Comparison of ENCODE assay signal across 21 mouse cellular contexts in genomic region chr2:32211689-32212088, GRCm38 (mm10). TPM values are rescaled to one million over a fixed set of nuclear protein-coding genes. Genes with fewer than 3 reads are reported as not detected.
A peak's percentile ranks its signal among the peaks of the same experiment; 100 is the strongest.
DNase-seq lines count a peak whose midpoint lies in the region; ATAC-seq lines count a peak whose summit lies in the region.
"Had no signal": no experiment of that assay in that cellular context is flagged by ENCODE, and none has a peak within 500 bp of the region (broad histone marks: within the 10 kb centered on the region; RNA-seq: fewer than 3 reads in every experiment).

No protein-coding gene starts in this region.

- no peak for ATAC-seq in embryonic facial prominence, embryonic 13.5 days (ENCODE audit: insufficient number of reproducible peaks, insufficient read depth, low FRiP score, low TSS enrichment, low read depth)
- ATAC-seq: activated CD4-positive, CD25-positive, alpha-beta regulatory T cell, adult 4 months; forebrain, embryonic 16.5 days; intestine, embryonic 15.5 days; Patski had no signal

- H3K4me3 ChIP-seq in embryonic facial prominence, embryonic 13.5 days: no peak overlapping the region
- H3K4me3 ChIP-seq in embryonic facial prominence, embryonic 10.5 days: no peak overlapping the region
- H3K4me3 ChIP-seq: embryonic facial prominence, embryonic 12.5 days; forebrain, embryonic 12.5 days; heart, adult 2 months; heart, embryonic 12.5 days; hindbrain, embryonic 10.5 days; intestine, embryonic 15.5 days had no signal

- WGBS in embryonic facial prominence, embryonic 13.5 days: 94% methylated on average over 8 of the region's 8 CpGs
- 94% methylated on average over 8 of the region's 8 CpGs for WGBS in embryonic facial prominence, embryonic 10.5 days

- peak overlapping the region; percentile 11; the same call in 1 of the 2 replicates for H3K9ac ChIP-seq in embryonic facial prominence, embryonic 13.5 days
- H3K9ac ChIP-seq: embryonic facial prominence, embryonic 12.5 days; forebrain, embryonic 12.5 days; heart, embryonic 12.5 days; hindbrain, embryonic 14.5 days; intestine, embryonic 15.5 days had no signal

- H3K4me1 ChIP-seq in embryonic facial prominence, embryonic 13.5 days: no peaks in the 10 kb centered on the region
- no peaks in the 10 kb centered on the region for H3K4me1 ChIP-seq in embryonic facial prominence, embryonic 10.5 days
- H3K4me1 ChIP-seq: embryonic facial prominence, embryonic 12.5 days; forebrain, embryonic 12.5 days; heart, embryonic 12.5 days; hindbrain, embryonic 10.5 days had no signal

- no peaks in the 10 kb centered on the region for H3K9me3 ChIP-seq in embryonic facial prominence, embryonic 13.5 days
- H3K9me3 ChIP-seq in embryonic facial prominence, embryonic 10.5 days: no peaks in the 10 kb centered on the region
- H3K9me3 ChIP-seq: embryonic facial prominence, embryonic 12.5 days; forebrain, embryonic 12.5 days; heart, embryonic 12.5 days; hindbrain, embryonic 10.5 days; intestine, embryonic 15.5 days had no signal

- H3K36me3 ChIP-seq in embryonic facial prominence, embryonic 13.5 days: peaks cover 99% of the 10 kb centered on the region
- peaks cover 100% of the 10 kb centered on the region for H3K36me3 ChIP-seq in embryonic facial prominence, embryonic 10.5 days (replicated peaks)

- H3K4me2 ChIP-seq in embryonic facial prominence, embryonic 13.5 days: no peak overlapping the region
- H3K4me2 ChIP-seq: embryonic facial prominence, embryonic 12.5 days; forebrain, embryonic 12.5 days; heart, embryonic 12.5 days; hindbrain, embryonic 14.5 days; intestine, embryonic 15.5 days had no signal

- DNase-seq in embryonic facial prominence, embryonic 10.5 days (ENCODE audit: low spot score): no peak
- DNase-seq in cerebellum, adult 18-20 months: peak; percentile 63 to 69
- peak; percentile 78 for DNase-seq in cerebellum, adult 9-11 months
- DNase-seq in thymus, postnatal 4 days: no peak
- no peak for DNase-seq in heart, adult 8-10 months (ENCODE audit: low spot score)
- DNase-seq: adrenal gland, postnatal 36 days; embryo, embryonic 11 days; gastrocnemius, postnatal 10 days; heart, adult 2 months; kidney, adult 18-20 months had no signal

- H3K27ac ChIP-seq in embryonic facial prominence, embryonic 13.5 days: no peak overlapping the region
- H3K27ac ChIP-seq in embryonic facial prominence, embryonic 10.5 days (replicated peaks): no peak overlapping the region
- H3K27ac ChIP-seq: embryonic facial prominence, embryonic 12.5 days; forebrain, embryonic 12.5 days; heart, adult 2 months; hindbrain, embryonic 10.5 days; hindbrain, embryonic 14.5 days; intestine, embryonic 15.5 days had no signal

- no peaks in the 10 kb centered on the region for H3K27me3 ChIP-seq in embryonic facial prominence, embryonic 13.5 days
- H3K27me3 ChIP-seq in embryonic facial prominence, embryonic 10.5 days (replicated peaks; ENCODE audit: low read depth, poor library complexity, severe bottlenecking): no peaks in the 10 kb centered on the region
- H3K27me3 ChIP-seq: CH12.LX; embryonic facial prominence, embryonic 12.5 days; forebrain, embryonic 12.5 days; heart, embryonic 12.5 days; intestine, embryonic 15.5 days; Patski had no signal

RNA-seq across cellular contexts. Expression of gene Pomt1, which starts 24.7 kb away (rescaled TPM):
- polyA plus RNA-seq in embryonic facial prominence, embryonic 13.5 days (2015; fragmentation: Nextera tagmentation; extraction: Ambion mirVana): 25.1 and 31.3 TPM in 2 replicates
- polyA plus RNA-seq in embryonic facial prominence, embryonic 10.5 days (2016; fragmentation: Nextera tagmentation; extraction: Ambion mirVana): 22.4 and 22.5 TPM in 2 replicates
- total RNA-seq in heart, adult 8-10 months (2022): 10 to 100 TPM; 12.5 to 15.0 (median 14.0) TPM

RNA-seq across cellular contexts. Expression of gene Uck1, which starts 48.3 kb away (rescaled TPM):
- polyA plus RNA-seq in embryonic facial prominence, embryonic 13.5 days (2015; fragmentation: Nextera tagmentation; extraction: Ambion mirVana): 68.9 and 69.4 TPM in 2 replicates
- polyA plus RNA-seq in embryonic facial prominence, embryonic 10.5 days (2016; fragmentation: Nextera tagmentation; extraction: Ambion mirVana): 74.7 and 84.0 TPM in 2 replicates
- 10 to 100 TPM; 22.9 to 24.5 (median 23.3) TPM for total RNA-seq in heart, adult 8-10 months (2022)

Comparison
In these comparisons a context has a peak if more than half of its experiments do, and no peak if none do; other contexts are left out.
1. DNase-seq: peak in cerebellum, adult 18-20 months (2 of 2) and cerebellum, adult 9-11 months (single experiment); none in embryonic facial prominence, embryonic 10.5 days (single experiment), thymus, postnatal 4 days (single experiment) and heart, adult 8-10 months (single experiment).